Mouse (Mus musculus): ENCODE measurements around the gene Cmtm5. TPM values are rescaled to one million over a fixed set of nuclear protein-coding genes. Genes with fewer than 3 reads are reported as not detected.

The Cmtm5 gene
- total and polyA plus RNA-seq, 2 experiments = not detected

GRCm38 (mm10) chr14:54920076-54920685, 15.9 kb upstream of the Cmtm5 start:
- Histone ChIP-seq H3K9ac (ENCODE audit: low read depth, low read length) (no peak overlapping the region), H3K36me3 (ENCODE audit: control insufficient read depth, insufficient read depth, low read length) (no peaks in the 10 kb centered on the region), H3K79me2 (ENCODE audit: control insufficient read depth, insufficient read depth, low read length) (no peaks in the 10 kb centered on the region), H3K4me1 (ENCODE audit: control insufficient read depth, insufficient read depth, low read length) (no peaks in the 10 kb centered on the region), H3K27me3 (ENCODE audit: control insufficient read depth, insufficient read depth, low read length) (no peaks in the 10 kb centered on the region), H3K4me3 (ENCODE audit: insufficient read depth, low read depth, low read length) (no peak overlapping the region), H3K27ac (replicated peaks; ENCODE audit: insufficient read depth, low read depth, low read length) (no peak overlapping the region)
- no peak for TF ChIP-seq CTCF (IDR thresholded peaks at IDR 0.05; ENCODE audit: low read depth, low read length)
- DNase-seq (ENCODE audit: extremely low read depth, low read depth, low spot score) = no peak
- 86% methylated on average over 16 of the region's 16 CpGs for WGBS

DNA sequence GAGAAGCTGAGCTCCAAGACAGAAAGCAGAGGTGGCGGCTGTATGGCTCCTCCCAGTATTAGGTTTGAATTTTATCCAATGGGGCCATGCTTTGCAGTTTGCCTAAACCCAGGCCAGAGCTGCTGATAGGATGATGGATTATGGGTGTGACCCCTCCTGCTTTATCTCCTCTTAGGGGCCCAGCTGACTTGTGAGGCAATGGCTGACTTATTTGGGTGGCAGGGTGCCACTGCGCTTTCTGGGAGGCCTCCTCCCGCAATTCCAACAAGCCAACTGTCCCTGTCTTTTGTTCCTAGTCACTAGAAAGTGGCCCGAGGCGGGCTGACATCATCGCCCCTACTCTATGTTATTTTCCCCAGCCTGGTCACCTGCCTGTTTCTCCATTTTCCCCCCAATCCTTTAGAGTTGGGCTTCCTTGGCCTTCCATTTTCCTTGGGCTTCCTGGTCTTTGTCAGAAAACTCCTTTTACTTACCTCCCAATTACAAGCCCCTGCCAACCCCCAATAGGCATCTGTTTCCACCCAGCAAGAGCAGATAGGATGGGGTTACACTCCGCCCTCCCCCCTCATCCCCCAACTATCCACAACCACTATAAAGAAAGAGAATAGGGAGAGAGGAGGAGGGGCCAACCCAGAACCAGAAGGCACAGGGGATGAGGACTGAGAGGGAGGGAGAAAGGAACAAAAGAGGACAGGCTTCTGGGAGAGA, 11.3 kb upstream of the Cmtm5 start:
- 52% methylated on average over 7 of the region's 7 CpGs for WGBS
- DNase-seq (ENCODE audit: extremely low read depth, low read depth, low spot score) = no peak
- Histone ChIP-seq H3K36me3 (ENCODE audit: control insufficient read depth, insufficient read depth, low read length) (no peaks in the 10 kb centered on the region), H3K4me1 (ENCODE audit: control insufficient read depth, insufficient read depth, low read length) (no peaks in the 10 kb centered on the region), H3K4me3 (ENCODE audit: insufficient read depth, low read depth, low read length) (no peak overlapping the region), H3K9ac (ENCODE audit: low read depth, low read length) (no peak overlapping the region), H3K27ac (replicated peaks; ENCODE audit: insufficient read depth, low read depth, low read length) (no peak overlapping the region), H3K79me2 (ENCODE audit: control insufficient read depth, insufficient read depth, low read length) (no peaks in the 10 kb centered on the region), H3K27me3 (ENCODE audit: control insufficient read depth, insufficient read depth, low read length) (peaks cover 16% of the 10 kb centered on the region)
- TF ChIP-seq CTCF (IDR thresholded peaks at IDR 0.05; ENCODE audit: low read depth, low read length) (no peak), POLR2A (IDR thresholded peaks at IDR 0.05; ENCODE audit: extremely low read depth, insufficient read depth, low read length) (no peak)

DNA sequence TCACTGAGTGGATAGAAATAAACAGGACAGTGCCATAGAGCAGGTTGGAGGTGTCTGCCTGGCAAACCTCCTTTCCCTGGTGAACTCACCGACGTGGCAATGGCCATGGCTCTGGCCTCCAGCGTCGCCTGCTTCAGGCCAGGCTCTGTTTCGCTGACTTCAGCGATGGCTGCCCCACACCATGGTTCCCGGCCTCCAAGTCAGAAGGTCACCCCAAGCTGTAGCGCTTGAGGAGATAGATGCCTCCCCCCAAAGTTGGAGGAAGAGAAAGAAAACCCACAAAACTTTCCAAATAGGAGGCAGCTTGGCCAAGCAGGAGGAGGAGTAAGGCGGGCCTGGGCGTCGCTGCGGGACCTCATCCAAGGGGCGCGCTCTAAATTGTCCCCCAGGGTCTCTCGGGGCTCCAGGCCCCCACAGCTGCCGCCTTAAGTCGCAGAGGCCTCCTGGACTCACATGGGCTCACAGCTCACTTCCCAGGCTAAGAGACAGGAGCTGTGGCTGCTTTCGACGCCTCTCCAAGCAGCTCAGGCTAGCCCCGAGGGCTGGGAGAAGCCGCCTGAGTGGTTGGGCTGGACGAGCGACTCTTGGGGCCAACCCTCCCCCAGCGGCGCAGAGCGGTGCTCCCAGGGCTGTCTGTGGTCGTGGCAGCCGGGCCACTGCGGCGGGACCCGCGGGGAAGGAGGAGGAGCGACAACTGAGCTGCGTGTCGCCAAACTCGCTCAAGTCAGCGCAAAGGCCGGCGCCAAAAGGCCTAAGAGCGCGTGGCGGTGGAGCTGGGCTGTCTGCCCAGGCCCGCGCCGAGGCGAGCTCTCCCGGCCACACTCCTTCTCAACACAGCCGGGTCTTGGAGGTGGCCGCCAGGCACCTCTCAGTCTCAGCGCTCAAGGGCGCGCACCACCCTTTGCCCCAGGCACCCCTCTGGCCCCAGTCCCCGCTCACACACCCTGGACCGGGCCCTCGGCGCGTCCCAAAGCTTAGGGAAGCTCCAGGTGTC, 10.4 kb upstream of the Cmtm5 start, which contains the start of gene Efs:
Efs (minus strand) TSS at position 778 of the 994 bp plus-strand sequence.
- H3K27ac ChIP-seq (replicated peaks; ENCODE audit: insufficient read depth, low read depth, low read length) = no peak within 1 kb of the TSS
- no peak for DNase-seq (ENCODE audit: extremely low read depth, low read depth, low spot score)
- WGBS = 7% methylated on average over 57 of the region's 57 CpGs

GRCm38 (mm10) chr14:54926401-54927158, 9.5 kb upstream of the Cmtm5 start:
- peaks cover 16% of the 10 kb centered on the region for H3K27me3 ChIP-seq (ENCODE audit: control insufficient read depth, insufficient read depth, low read length)
- DNase-seq (ENCODE audit: extremely low read depth, low read depth, low spot score) = no peak
- TF ChIP-seq POLR2A (IDR thresholded peaks at IDR 0.05; ENCODE audit: extremely low read depth, insufficient read depth, low read length) = no peak
- TF ChIP-seq CTCF (IDR thresholded peaks at IDR 0.05; ENCODE audit: low read depth, low read length) = no peak

More for the DNA sequence above, 10.4 kb upstream of the Cmtm5 start, which contains the start of gene Efs:
- no peaks in the 10 kb centered on the region for H3K36me3 ChIP-seq (ENCODE audit: control insufficient read depth, insufficient read depth, low read length)
- TF ChIP-seq CTCF (IDR thresholded peaks at IDR 0.05; ENCODE audit: low read depth, low read length) (no peak), POLR2A (IDR thresholded peaks at IDR 0.05; ENCODE audit: extremely low read depth, insufficient read depth, low read length) (no peak)
- H3K27me3 ChIP-seq (ENCODE audit: control insufficient read depth, insufficient read depth, low read length) = peaks cover 16% of the 10 kb centered on the region
- H3K9ac ChIP-seq (ENCODE audit: low read depth, low read length) = peak within 1 kb of the TSS; percentile 40; the same call in 1 of the 2 replicates
- H3K79me2 ChIP-seq (ENCODE audit: control insufficient read depth, insufficient read depth, low read length) = no peaks in the 10 kb centered on the region
- peak within 1 kb of the TSS; percentile 31; the same call in 1 of the 2 replicates for H3K4me3 ChIP-seq (ENCODE audit: insufficient read depth, low read depth, low read length)
- no peaks in the 10 kb centered on the region for H3K4me1 ChIP-seq (ENCODE audit: control insufficient read depth, insufficient read depth, low read length)

GRCm38 (mm10) chr14:54927296-54927695, 8.8 kb upstream of the Cmtm5 start:
- H3K36me3 ChIP-seq (ENCODE audit: control insufficient read depth, insufficient read depth, low read length) = no peaks in the 10 kb centered on the region
- no peaks in the 10 kb centered on the region for H3K4me1 ChIP-seq (ENCODE audit: control insufficient read depth, insufficient read depth, low read length)
- no peak overlapping the region for H3K4me3 ChIP-seq (ENCODE audit: insufficient read depth, low read depth, low read length)
- H3K79me2 ChIP-seq (ENCODE audit: control insufficient read depth, insufficient read depth, low read length) = no peaks in the 10 kb centered on the region
- no peak overlapping the region for H3K27ac ChIP-seq (replicated peaks; ENCODE audit: insufficient read depth, low read depth, low read length)
- peaks cover 16% of the 10 kb centered on the region for H3K27me3 ChIP-seq (ENCODE audit: control insufficient read depth, insufficient read depth, low read length)
- DNase-seq (ENCODE audit: extremely low read depth, low read depth, low spot score) = no peak
- 22% methylated on average over 7 of the region's 7 CpGs for WGBS
- H3K9ac ChIP-seq (ENCODE audit: low read depth, low read length) = no peak overlapping the region
- TF ChIP-seq CTCF (IDR thresholded peaks at IDR 0.05; ENCODE audit: low read depth, low read length) (no peak), POLR2A (IDR thresholded peaks at IDR 0.05; ENCODE audit: extremely low read depth, insufficient read depth, low read length) (no peak)

More at GRCm38 (mm10) chr14:54926401-54927158, 9.5 kb upstream of the Cmtm5 start:
- Histone ChIP-seq H3K36me3 (ENCODE audit: control insufficient read depth, insufficient read depth, low read length) (no peaks in the 10 kb centered on the region), H3K79me2 (ENCODE audit: control insufficient read depth, insufficient read depth, low read length) (no peaks in the 10 kb centered on the region), H3K4me1 (ENCODE audit: control insufficient read depth, insufficient read depth, low read length) (no peaks in the 10 kb centered on the region), H3K9ac (ENCODE audit: low read depth, low read length) (peak overlapping the region; percentile 40; the same call in 1 of the 2 replicates), H3K4me3 (ENCODE audit: insufficient read depth, low read depth, low read length) (peak overlapping the region; percentile 20; the same call in 1 of the 2 replicates), H3K27ac (replicated peaks; ENCODE audit: insufficient read depth, low read depth, low read length) (no peak overlapping the region)
- 2% methylated on average over 57 of the region's 58 CpGs for WGBS
